Mouse (Mus musculus) lung, postnatal 0 days (tissue): ENCODE results near the gene Klre1.

ENCODE experiments used
- CTCF ChIP-seq: IDR thresholded peaks from 2 replicates; pipeline ENCODE4 v1.5.1; 2016; ENCODE audit warnings: antibody characterized with exemption, mild to moderate bottlenecking
- EP300 ChIP-seq: IDR thresholded peaks from 2 replicates; pipeline ENCODE4 v1.6.1; 2016; ENCODE audit warnings: antibody characterized with exemption, mild to moderate bottlenecking, control low read depth

DNA sequence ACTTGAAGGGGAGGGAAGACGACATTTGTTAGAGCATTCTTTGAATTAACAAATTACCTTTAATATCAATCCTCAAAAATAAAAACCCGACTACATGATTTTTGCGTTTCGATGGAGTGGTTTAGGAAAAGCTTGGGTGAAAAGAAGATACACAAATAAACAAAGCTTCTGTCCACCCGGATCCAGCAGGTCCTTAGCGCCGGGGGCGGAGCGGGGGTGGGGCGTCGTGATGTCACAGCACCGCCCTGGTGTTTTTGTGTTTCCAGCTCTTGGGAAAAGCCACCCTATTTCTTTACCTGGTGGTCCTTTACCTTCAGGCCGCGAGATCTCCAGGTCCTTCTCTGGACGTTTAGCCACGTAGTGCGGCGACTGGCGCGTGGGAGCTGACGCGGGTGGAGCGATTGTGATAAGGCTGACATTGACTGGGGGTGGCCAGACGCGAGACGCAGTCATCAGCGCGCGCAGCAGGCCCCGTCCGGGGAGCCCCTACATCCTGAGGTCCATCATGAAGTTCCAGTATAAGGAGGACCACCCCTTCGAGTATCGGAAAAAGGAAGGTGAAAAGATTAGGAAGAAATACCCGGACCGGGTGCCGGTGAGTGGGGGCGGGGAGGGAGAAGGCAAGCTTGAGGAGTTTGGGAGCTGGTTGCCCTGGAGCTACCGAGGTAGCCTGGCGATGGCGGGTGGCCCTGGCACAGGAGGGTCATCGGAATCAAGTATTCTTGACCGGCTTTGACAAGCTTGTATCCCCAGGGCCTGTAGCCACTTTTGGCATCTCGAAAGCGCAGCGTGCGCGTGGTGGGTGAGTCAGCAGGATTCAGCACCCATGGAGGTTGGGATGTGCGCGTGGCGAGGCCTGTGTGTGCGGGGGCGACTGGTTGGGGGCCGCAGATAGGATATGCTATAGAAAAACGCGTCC is 44.5 kb upstream of the Klre1 start, which contains the start of gene Gabarapl1:
- TF ChIP-seq CTCF (no peak), EP300 (no peak)
